Mouse (Mus musculus): ENCODE data around the gene Ints14.
A peak's percentile ranks its signal among the peaks of the same experiment; 100 is the strongest.
"Not testable (repeated sequence)": the region's sequence is repeated elsewhere in the genome, so short reads cannot be mapped to it uniquely, and the experiment has no call there.

Gene Ints14

DNA sequence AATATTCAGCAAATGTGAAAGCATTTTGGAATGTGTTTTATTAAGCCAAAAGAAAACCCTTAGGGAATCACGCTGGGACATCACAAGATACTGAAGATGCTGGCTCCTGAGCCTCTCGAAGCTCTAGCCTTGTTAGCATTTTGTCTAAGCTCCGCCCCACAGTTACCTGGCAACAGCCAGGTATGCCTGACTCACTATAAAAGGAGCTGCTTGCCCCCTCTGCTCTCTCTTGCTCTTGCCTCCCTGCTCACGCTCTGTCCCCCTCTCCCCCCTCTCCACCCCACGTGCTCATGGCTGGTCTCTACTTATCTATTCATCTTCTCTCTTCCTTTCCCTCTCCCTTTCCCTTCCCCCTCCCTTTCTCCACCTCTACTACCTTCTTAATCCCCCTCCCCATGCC lies 8.7 kb upstream of the Ints14 start:
- DNase-seq (ENCODE audit: low read depth, low spot score): no peak

DNA sequence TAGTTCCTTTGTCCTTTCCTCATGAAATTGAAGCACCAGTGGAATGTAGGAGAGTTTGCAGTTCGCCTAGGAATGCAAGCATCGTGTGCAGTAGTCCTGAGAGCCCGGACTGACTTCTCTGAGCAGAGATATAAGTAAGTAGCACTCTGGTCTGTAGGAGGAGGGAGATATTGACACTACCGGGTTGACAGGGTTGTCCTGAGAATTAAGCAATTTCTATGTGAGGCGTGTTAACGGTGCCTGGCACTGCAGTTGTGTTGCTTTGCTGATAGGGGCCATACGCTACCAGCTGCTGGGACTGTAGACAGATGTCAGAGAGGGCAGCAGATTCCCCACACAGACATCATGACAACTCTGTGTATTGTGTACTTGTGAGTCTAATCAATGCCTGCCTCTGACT lies 7.5 kb upstream of the Ints14 start:
- no peak for DNase-seq (ENCODE audit: low read depth, low spot score)

DNA sequence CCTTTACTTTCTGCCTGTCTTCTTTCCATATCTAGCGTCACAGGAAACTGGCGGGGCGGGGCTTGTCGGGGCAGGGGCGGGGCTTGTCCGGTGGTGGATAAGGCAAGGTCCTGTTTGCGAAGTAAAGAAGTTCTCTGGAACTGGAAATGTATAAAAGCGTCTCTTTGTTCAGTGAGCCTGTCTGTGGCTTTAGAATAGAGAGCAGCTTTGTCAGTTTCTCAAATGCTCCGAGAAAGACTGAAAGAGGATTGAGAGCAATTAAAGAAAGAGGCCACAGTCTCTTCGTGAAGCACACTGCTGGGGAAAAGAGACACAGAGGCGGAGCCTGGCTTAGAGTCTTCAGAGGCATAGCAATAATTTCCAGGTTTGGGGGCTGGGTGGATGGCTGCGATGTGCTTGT lies 4.4 kb upstream of the Ints14 start:
- DNase-seq (ENCODE audit: low read depth, low spot score): no peak

GRCm38 (mm10) chr9:64957276-64957675 lies 3.4 kb upstream of the Ints14 start:
- no peak for DNase-seq (ENCODE audit: low read depth, low spot score)

DNA sequence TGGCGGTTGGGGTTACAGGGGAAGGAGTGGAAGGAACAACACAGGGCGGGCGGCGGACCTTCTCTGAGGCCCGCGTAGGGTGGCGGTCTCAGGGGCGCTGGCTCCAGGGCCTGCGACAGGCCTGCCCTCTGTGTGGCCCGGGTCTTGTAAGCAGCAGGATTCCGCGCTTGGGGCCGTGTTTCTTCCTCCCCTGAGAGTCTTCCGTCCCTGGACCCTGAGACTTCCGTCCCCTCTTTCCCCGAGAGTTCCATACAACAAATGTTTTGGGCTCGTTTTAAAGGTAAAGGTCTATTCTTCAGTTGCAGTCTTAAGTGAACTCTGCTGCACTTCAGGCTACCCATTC lies 244 bp downstream of the Ints14 start:
- no peak for DNase-seq (ENCODE audit: low read depth, low spot score)

- no peak for DNase-seq (ENCODE audit: low read depth, low spot score)
Measured at GRCm38 (mm10) chr9:64980548-64980947, 19.8 kb downstream of the Ints14 start.

DNA sequence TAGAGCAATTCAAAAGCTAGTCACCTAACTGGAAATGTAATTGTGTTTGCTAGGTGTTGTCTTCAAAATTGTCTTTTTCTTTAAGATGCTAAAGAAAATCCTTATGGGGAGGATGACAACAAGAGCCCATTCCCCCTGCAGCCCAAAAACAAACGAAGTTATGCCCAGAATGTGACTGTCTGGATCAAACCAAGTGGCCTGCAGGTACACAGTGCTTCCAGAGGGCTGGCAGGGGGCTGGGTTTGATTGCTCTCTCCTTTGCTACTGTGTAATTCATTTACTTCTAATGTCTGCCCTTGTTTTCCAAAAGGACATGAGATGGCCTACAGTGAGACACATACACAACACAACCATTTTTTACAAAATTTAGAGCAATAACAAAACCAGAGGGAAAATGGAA lies 21.2 kb downstream of the Ints14 start:
- no peak for DNase-seq (ENCODE audit: low read depth, low spot score)

DNA sequence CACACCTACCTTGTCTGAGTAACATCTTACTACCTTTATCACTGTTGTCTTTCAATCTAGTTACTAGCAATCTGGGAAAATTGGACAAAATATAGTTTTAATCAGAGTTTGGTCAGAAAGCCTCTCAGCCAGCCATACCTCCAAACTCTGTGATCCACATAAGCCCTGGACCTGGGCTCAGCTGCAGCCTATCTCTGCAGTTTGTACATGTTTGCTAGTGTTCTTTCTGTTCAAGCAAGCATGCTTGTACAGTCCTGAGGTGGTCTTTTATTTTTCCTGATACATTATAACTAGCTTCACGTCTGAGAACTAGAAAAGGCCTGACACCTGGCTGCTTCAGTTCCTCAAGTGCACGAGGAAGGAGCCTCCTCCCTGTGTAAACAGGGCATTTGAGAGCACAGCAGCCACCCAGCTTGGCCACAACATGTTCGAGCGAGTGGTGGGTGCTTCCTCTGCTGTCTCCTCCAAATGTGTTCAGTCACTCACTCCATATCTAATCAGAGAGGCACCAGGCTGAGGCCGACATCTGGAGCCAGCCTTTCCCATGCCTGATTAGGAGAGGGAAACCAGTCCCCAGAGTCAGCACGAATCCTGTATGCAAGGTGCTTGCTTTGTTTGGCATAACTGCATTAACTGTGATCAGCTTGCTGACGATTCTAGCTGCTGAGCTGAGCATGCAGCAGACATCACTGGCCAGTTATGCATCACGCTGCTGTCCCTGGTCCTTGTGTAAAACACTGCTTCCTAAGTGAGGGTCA lies 24.5 kb downstream of the Ints14 start:
- peak; percentile 20 for DNase-seq (ENCODE audit: low read depth, low spot score)

- DNase-seq (ENCODE audit: low read depth, low spot score): no peak
Measured at GRCm38 (mm10) chr9:64985807-64986206, 25.1 kb downstream of the Ints14 start.

GRCm38 (mm10) chr9:64987651-64988050 lies 26.9 kb downstream of the Ints14 start:
- no peak for DNase-seq (ENCODE audit: low read depth, low spot score)

GRCm38 (mm10) chr9:64988443-64988842 lies 27.7 kb downstream of the Ints14 start:
- no peak for DNase-seq (ENCODE audit: low read depth, low spot score)

- DNase-seq (ENCODE audit: low read depth, low spot score): no peak
Measured at GRCm38 (mm10) chr9:64990291-64990690, 29.6 kb downstream of the Ints14 start.

- not testable (repeated sequence) for DNase-seq (ENCODE audit: low read depth, low spot score)
Measured at GRCm38 (mm10) chr9:64995464-64995863, 34.8 kb downstream of the Ints14 start.

DNA sequence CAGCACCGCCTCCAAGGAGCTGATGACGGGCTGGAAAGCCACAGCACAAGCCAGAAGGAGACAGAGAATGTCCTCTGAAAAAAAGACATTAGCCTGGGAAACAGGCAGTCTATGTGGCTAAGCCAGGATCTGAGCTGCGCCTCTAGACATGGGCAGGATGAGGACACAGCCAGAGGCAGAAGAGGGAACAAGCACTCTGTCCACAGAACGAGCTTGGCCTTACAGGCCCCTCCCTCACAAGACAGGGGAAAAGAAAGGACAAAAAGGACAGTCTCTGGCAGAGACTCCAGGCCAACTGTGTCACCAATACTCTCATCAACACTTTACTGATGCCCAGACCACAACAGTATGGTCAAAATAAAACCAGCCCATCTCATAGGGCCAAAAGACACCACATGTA lies 40.8 kb downstream of the Ints14 start:
- no peak for DNase-seq (ENCODE audit: low read depth, low spot score)

DNA sequence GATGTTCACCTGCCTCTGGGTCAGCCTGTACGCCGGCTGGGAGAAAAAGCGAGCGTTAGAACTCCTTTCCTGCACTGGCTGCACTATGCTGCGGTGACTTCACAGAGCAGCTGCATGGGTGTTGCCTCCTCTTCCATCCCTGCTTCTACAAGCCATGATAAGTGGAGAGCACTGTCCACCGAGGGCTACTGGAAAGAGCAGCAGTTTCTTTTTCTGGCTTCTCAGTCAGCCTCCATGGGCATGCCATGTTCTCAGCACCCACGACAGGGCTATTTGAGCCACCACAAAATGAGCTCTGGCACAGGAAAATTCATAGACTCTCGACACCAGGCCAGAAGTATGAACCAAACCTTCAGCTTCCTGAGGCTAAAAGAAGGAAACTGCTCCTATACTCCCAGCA lies 45.0 kb downstream of the Ints14 start:
- DNase-seq (ENCODE audit: low read depth, low spot score): no peak

DNA sequence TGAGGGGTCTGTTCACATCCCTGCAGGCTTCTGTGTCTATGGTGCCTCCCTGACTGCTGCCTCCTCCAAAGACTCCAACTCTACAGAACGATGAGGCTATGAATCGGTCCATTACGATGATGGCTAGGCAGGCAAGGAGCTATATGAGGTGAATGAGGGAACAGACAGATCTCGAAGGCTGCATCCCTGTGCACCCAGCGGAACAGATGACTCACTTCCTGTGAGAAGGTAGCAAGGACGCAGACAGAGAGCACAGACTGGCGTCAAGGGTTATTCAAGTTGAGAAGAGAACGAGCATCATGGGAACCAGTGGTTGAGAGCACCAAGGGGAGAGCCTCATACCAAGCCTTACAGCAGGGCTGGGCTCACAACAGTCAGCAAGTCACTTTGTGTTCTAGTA lies 49.9 kb downstream of the Ints14 start:
- DNase-seq (ENCODE audit: low read depth, low spot score): no peak

DNA sequence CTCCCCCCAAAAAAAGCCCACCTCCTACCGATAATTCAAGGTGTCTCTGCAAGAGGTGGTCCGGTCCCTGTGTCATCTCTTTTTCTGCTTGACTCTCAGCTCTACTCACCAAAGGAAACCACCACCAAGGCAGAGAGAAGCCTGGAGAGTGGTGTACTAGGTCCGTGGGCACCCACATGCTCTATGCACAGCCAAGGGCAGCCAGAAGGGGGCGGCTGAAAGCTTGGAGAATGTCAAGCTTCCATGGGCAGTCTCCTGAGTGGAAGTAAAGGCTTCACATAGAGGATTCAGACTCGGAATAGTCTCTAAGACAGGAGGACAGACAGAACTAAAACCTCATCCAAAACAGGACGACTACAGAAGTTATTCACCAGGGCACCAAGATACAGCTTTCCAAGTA lies 50.6 kb downstream of the Ints14 start:
- DNase-seq (ENCODE audit: low read depth, low spot score): no peak

DNA sequence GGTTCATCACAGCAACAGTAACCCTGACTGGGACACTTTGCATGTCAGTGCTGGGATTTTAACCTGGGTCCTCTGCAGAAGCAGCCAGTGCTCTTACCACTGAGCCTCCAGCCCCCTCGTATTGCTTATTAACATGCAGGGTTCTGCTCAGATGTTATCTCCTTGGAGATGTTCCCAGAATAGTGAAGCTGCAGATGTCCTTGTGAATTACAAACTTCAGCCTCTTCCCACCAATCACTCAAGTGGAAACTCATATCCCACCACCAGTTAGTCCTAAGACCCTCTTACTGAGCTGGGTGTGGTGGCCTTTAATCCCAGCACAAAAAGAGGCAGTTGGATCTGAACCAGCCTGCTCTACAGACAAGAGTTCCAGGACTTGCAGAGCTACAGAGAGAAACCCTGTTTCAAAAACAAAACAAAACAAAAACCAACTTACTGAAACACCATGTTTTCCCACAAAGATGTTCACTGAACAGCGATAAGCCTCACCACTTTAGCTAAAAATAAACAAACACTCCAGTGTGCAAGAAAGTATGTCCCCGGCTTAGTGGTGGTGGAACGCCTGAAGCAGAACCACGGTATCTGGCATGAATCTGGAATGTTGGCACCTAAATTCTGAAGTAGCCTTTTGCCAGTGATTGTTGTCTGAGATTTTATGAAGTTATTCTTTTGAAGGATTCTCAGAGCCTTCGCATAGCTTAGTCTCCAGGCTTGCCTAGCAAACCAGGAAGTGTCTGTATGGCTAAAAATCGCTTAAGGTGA lies 54.9 kb downstream of the Ints14 start:
- DNase-seq (ENCODE audit: low read depth, low spot score): no peak

DNA sequence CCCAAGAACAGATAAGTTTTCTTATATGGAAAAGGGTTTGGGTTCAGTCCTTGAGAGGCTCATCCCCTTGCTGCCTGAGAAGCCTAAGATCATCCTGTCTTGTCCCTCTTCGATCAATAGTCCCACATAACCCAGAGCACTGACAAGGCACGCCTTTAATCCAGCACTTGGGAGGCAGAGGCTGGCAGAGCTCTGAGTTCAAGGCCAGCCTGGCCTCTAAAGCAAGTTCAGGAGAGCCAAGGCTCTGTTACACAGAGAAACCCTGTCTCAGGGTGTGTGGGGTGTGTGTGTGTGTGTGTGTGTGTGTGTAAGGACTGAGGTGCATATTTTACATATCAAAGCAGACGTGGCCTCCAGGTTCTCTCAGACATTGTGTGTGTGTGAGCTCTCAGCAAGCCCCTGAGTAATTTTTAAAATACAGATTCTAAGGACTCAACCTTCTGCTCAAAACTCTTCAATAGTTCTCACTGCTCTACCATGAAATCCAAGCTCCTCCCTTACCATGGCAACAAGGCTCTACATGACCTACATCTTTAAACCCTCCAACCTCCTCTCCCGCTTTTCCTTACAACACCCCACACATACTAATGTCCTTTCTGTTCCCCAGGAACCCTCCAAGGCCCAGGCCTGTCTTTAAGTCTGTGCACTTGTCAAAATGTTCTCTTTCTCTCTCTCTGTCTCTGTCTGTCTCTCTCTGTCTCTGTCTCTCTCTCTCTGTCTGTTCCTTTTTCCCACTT lies 55.7 kb downstream of the Ints14 start:
- DNase-seq (ENCODE audit: low read depth, low spot score): no peak

DNA sequence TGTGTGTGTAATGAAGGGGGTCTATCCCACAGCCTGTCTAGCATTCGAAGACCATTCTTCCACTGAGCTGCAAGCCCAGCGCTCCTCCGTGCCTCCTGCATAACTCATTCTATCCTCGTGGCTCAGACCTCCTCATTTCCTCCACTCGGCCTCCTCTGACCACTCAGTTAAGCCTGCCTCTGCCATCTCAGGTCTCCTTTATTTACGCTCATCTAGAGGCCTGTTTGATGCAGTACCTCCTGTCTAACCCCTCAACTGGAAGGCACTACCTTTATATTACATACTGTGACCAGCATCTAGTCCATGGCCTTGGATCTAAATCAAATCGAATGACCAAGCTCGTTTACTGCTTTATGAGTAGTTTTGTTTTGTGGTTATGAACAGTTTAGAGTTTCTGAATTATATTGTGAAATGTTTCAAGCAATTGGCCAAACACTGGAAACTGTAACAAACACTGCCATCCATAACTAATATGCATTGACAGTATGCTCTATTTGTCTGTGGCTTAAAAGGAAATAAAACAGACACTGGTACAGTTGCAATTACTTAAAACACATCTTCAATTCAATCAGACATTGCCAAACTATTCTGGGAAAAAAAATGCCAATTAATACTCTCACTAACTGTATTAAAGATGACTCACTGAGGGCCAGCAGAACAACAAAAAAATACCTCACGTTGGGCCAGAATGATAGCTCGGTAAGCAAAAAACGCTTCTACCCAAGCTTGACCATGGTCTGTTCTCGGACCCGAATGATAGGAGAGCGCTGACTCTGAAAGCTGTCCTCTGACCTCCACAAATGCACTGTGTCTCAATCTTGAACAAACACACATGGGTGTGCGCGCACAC lies 56.5 kb downstream of the Ints14 start:
- DNase-seq (ENCODE audit: low read depth, low spot score): no peak

GRCm38 (mm10) chr9:65017896-65018295 lies 57.2 kb downstream of the Ints14 start:
- no peak for DNase-seq (ENCODE audit: low read depth, low spot score)

Data from c-Kit-negative CD71-positive TER-119-positive erythroid progenitor cells, embryonic 14.5 days (primary cell).